Mouse (Mus musculus) heart, postnatal 0 days (tissue): ENCODE measurements at regions not wholly inside any gene's neighbourhood (a gene's known extent, or its start where the extent isn't known, plus 50 kb on each side); places are given as distances from the start of the nearest gene placed in this dataset.

Experiments used
- CTCF ChIP-seq: IDR thresholded peaks from 2 replicates; pipeline ENCODE4 v1.5.1; 2016; ENCODE audit warnings: antibody characterized with exemption, control low read depth, low read depth
- EP300 ChIP-seq: IDR thresholded peaks from 2 replicates; pipeline ENCODE4 v1.6.1; 2016; ENCODE audit warnings: antibody characterized with exemption, low read depth

DNA sequence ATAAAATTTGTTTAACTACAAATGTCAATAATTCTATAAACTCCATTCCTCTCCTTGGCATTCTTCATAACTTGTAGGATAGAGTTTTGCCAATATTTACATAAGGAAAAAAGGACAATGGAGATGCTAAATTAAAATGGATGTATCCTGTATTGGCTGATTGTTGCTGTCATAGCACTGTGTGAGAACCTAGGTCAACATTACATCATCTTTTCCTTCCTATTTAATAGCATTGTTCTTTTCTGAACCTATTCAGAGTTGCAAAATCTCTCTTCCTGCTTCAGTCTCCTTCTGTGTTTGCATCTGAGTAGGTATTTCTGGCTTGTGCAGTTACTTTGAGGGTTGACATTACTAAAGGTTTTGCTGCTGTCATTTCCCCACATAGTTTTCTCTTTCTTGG, 228.6 kb upstream of the Gk2 start:
- TF ChIP-seq CTCF (no peak), EP300 (no peak)
